Mouse (Mus musculus) heart, postnatal 14 days (tissue): ENCODE measurements at regions not wholly inside any gene's neighbourhood (a gene's known extent, or its start where the extent isn't known, plus 50 kb on each side); places are given as distances from the start of the nearest gene placed in this dataset.

Experiments
- DNase-seq, 2 experiments: peaks; one replicate each; pipeline ENCODE4 v3.0.0; 2021 to 2022
- intact Hi-C: fragments of 180-260 bp; cut with DNase I; formaldehyde crosslinking; loops from one replicate; pipeline ENCODE4 v1.15.1; 2025

DNA sequence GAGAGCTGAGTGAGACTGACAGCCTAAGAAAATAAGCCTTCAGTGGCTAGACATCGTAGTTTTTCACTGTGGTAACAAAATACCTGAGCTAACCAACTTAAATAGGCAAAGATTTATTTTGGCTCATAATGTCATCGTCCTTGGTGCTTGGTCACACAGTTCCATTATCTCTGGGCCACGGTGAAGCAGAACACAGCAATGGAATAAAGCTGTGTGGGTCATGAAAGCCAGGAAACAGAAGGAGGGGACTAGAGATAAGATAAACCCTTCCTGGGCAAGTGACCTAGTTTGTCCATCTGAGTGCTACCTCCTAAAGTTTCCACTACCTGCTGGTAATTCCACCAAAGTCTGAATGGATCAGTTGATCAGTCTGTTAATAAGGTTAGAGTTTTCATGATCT, 134.8 kb upstream of the Gm5129 start:
- DNase-seq, result no peak
- intact Hi-C loops, result no loop called here

DNA sequence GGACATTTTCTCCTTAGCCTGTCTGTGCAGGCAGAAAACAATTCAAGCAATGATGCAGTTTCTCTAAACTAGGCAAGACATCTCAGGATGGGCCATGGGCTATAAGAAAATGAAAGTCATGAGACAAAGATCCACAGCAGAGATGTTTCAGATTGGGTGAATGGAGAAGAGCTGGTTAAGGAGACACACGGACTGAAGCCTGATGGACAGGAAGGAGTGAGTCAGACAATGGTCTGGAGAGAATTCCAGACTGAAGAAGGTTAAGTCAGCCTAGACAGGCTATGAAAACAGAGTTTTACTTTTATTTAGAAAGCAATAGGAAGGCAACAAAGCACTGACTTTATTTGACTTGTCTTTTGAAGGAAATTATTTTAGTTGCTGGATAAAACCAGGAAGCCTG, 137.5 kb upstream of the Il6 start:
- intact Hi-C loops, result no loop called here
- DNase-seq, result no peak

DNA sequence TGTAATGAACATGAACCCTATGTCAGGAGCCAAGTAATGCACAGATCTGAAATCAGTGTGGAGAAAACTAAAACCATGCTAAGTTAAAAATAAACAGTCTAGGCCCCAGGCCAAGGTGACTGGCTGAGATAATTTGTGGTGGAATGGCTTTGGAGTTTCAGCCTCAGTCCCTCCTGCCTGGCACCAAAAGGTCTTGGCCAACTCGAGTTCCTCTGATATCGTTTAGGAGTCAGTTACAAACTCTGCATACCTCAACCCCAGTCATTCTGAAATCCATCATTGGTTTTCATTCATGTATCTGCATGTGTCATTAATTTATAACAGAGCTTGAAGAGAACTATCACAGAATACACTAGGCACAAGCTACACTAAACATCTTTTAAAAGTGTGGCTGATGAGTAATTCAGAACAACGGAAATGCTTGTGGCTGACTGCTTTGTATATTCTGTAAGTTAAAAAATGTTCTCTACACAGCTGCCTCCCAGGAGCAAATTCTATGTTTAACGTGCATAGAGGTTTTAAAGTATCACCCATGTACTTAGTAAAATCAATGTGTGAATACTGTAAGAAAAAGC, 125.6 kb upstream of the Il6 start:
- peak in 1 of 2 experiments; percentile 43 for DNase-seq
- intact Hi-C loops, result no loop called here

- intact Hi-C loops, result loop anchor here (2.0 to 5.0 kb wide), 2 partner anchors 28 to 120 kb away; partner anchors contain the start of gene Il6
- no peak for DNase-seq
These were observed 120.6 kb upstream of the Il6 start for GRCm38 (mm10) chr5:29892344-29892743.

GRCm38 (mm10) chr5:29892861-29893260, 120.1 kb upstream of the Il6 start:
- intact Hi-C loops, result loop anchor here (2.0 to 5.0 kb wide), 2 partner anchors 28 to 119 kb away; partner anchors contain the start of gene Il6

GRCm38 (mm10) chr5:29893829-29894228, 119.1 kb upstream of the Il6 start:
- intact Hi-C loops, result loop anchor here (2.0 to 5.0 kb wide), 2 partner anchors 29 to 118 kb away; partner anchors contain the start of gene Il6
- DNase-seq, result no peak

More at GRCm38 (mm10) chr5:29892861-29893260, 120.1 kb upstream of the Il6 start:
- DNase-seq, result no peak

GRCm38 (mm10) chr5:29894606-29895595, 118.0 kb upstream of the Il6 start:
- DNase-seq, result peak; percentile 27 to 49
- intact Hi-C loops, result loop anchor here (5.0 kb wide), 1 partner anchor 117 kb away; the partner anchor contains the start of gene Il6

DNA sequence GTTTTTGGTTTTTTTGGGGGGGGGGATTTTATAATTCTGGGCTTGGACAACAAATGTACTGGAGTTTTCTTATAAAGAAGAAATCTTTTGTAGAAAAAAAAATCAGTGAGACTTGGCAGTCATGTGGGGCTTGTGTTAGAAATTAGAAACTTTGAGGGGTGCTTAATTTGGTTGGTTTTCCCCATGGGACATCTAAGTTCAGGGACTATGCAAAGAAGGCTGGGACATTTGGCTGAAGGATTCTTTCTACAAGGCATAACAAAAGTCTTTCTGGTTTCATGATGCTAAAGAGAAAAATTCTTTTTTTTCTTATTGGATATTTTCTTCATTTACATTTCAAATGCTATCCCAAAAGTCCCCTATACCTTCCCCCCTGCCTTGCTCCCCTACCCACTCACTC, 115.3 kb upstream of the Il6 start:
- no peak for DNase-seq
- intact Hi-C loops, result no loop called here

DNA sequence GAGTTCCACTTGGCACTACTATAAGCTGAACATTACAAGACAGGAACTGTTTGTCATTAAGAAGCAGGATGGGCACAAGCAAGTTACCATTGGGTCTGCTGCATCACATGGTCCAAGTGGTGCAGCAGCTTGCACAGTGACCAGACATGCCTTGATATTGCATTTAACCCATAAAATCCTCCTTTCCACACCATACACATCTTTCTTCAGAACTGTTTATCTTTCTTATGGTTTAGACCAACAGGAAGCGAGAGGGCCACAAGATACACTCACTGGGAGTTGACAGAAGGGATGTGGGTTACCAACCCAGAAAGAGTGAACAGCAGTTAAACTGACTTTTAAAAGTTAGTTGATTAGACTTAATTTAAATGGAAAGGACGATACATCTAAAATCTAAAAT, 111.2 kb upstream of the Il6 start:
- DNase-seq, result no peak
- intact Hi-C loops, result no loop called here

- no peak for DNase-seq
- intact Hi-C loops, result no loop called here
These were observed 92.6 kb upstream of the Il6 start for GRCm38 (mm10) chr5:29920295-29920694.

GRCm38 (mm10) chr5:29925527-29925926, 87.4 kb upstream of the Il6 start:
- intact Hi-C loops, result no loop called here
- DNase-seq, result no peak

DNA sequence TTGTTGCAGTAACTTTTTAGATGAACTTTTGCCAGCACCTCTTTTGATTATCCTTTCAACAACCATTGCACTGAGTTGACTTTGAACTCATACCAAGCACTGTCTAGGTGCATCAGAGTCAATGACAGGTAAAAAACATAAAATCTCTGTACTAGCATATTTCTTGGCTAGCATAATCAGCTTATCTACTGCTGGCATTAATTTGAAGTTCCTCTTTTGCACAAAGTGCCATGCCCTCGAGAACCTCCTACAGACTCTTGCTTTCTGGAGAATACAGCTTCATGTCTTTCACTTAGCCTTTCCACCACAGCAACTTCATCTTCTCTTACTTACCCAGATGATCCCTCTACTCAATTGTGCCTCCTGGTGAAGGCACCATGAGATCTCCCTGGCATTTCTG, 85.3 kb upstream of the Il6 start:
- intact Hi-C loops, result no loop called here
- no peak for DNase-seq

- intact Hi-C loops, result no loop called here
- DNase-seq, result no peak
These were observed 83.5 kb upstream of the Il6 start for GRCm38 (mm10) chr5:29929381-29929780.

DNA sequence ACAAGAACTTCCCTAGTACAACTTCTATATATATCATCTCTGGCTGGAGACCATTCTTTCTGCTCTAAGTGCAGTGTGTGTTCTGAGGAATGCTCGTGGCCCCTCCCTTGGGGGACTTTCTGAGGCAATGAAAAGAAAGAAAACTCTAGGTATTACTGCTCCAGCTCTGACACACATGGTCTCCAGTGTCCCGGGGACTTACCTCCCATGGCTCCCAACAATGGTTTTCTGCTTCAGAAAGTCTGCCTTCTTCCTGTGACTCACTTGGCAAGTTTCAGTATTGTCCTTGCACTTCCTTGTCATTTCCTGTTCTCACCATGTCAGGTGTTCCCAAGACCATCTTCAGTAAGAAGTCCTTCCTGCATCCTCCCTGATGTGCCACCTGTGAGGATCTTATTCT, 65.7 kb upstream of the Il6 start:
- no peak for DNase-seq
- intact Hi-C loops, result loop anchor here (5.0 kb wide), 1 partner anchor 95 kb away; no protein-coding TSS in a partner anchor

GRCm38 (mm10) chr5:29948161-29948560, 64.8 kb upstream of the Il6 start:
- DNase-seq, result no peak
- intact Hi-C loops, result loop anchor here (5.0 kb wide), 1 partner anchor 96 kb away; no protein-coding TSS in a partner anchor

- DNase-seq, result no peak
- intact Hi-C loops, result no loop called here
These were observed 62.3 kb upstream of the Il6 start for GRCm38 (mm10) chr5:29950456-29951170.

DNA sequence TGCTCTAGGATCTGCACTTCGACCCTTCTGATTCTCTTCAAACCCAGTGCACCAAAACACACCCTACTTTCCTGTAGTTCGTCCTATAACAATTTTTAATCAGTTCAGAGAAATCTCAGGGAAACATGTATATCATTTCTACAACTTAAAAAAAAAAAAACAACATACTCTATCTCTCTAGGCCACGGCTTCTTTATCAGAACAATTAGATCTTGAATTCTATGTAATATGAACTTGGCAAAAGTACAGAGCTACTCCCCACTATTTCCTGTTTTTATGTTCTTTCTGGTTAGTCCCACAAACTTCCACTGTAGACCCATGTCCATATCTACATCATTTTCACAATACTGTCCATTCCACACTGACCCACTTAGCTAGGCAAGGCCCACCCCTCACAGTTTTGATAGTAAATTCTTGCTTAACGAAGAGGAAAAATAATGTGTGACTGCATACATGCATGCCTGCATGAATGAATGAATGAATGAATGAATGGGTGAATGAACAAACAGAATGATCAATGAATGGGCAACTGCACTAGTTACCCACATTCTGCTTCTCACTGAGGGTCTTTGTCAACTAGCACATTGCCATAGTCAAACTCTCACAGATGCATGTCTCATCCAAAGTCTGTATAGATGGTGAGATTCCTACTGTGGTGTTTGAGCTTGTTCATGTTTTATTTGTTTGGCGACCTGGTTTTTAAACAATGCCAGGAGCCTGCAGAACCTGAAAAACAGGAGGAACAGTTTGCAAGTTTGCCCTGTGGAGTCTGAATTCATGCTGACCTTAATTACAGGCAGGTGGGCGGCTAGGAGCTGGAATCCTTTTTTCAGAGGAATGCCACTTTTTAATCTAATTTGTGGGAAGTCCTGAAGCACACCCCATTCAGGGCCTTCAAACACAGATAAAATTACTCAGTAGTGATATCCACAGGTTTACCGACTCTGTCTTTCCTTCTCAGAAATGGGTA, 61.2 kb upstream of the Il6 start:
- no peak for DNase-seq
- intact Hi-C loops, result no loop called here
